Mouse (Mus musculus) heart, embryonic 14.5 days (tissue): Measurements from ENCODE around the gene Zfp750. TPM values are rescaled to one million over a fixed set of nuclear protein-coding genes. Genes with fewer than 3 reads are reported as not detected.

Experiments
- ATAC-seq: fragments of 200-750 bp; cut with Nextera tagmentation; 2 replicates; pipeline ENCODE4 v1.8.0; 2017; ENCODE audit warnings: low read depth, moderate TSS enrichment; ENCODE audit not compliant: insufficient number of reproducible peaks, insufficient read depth, low FRiP score
- H3K27ac ChIP-seq, 2 experiments: fragments of 200-500 bp in 1 of 2; fragments of 300-500 bp in 1 of 2; sonication (generic) in 1 of 2; replicated peaks in 1 of 2; 2 replicates each; pipeline ENCODE4 v1.5.1; 2012 to 2014; ENCODE audit warnings: low read depth in 2 of 2, low read length in 2 of 2, control low read depth in 1 of 2, mild to moderate bottlenecking in 1 of 2, mixed read lengths in 1 of 2; ENCODE audit not compliant: control insufficient read depth in 1 of 2, insufficient read depth in 1 of 2
- H3K27me3 ChIP-seq: fragments of 300-500 bp; sonication (generic); 2 replicates; pipeline ENCODE4 v1.6.1; 2014; ENCODE audit warnings: mild to moderate bottlenecking, low read length, control low read depth; ENCODE audit not compliant: control insufficient read depth, insufficient read depth
- H3K36me3 ChIP-seq: fragments of 300-500 bp; sonication (generic); 2 replicates; pipeline ENCODE4 v1.6.1; 2014; ENCODE audit warnings: mild to moderate bottlenecking, control low read depth, low read length, mixed read lengths; ENCODE audit not compliant: control insufficient read depth, insufficient read depth
- H3K4me1 ChIP-seq, 2 experiments: fragments of 200-500 bp in 1 of 2; fragments of 300-500 bp in 1 of 2; sonication (generic) in 1 of 2; 2 replicates each; pipeline ENCODE4 v1.6.1; 2012 to 2014; ENCODE audit warnings: low read length in 2 of 2, control low read depth in 1 of 2, mixed read lengths in 1 of 2; ENCODE audit not compliant: control insufficient read depth in 2 of 2, insufficient read depth in 2 of 2
- H3K4me2 ChIP-seq: fragments of 300-500 bp; sonication (generic); 2 replicates; pipeline ENCODE4 v1.6.1; 2014; ENCODE audit warnings: mild to moderate bottlenecking, low read length
- H3K4me3 ChIP-seq, 2 experiments: fragments of 200-500 bp in 1 of 2; fragments of 300-500 bp in 1 of 2; sonication (generic) in 1 of 2; 2 replicates each; pipeline ENCODE4 v1.5.1; 2012 to 2014; ENCODE audit warnings: low read length in 2 of 2, mild to moderate bottlenecking in 2 of 2, control low read depth in 1 of 2, low read depth in 1 of 2, moderate library complexity in 1 of 2; ENCODE audit not compliant: control insufficient read depth in 1 of 2, insufficient read depth in 1 of 2
- H3K9ac ChIP-seq: fragments of 300-500 bp; sonication (generic); 2 replicates; pipeline ENCODE4 v1.6.1; 2014; ENCODE audit warnings: mild to moderate bottlenecking, low read length
- H3K9me3 ChIP-seq: fragments of 300-500 bp; sonication (generic); 2 replicates; pipeline ENCODE4 v1.6.1; 2016; ENCODE audit warnings: low read length, control low read depth; ENCODE audit not compliant: control insufficient read depth
- WGBS: fragments of 180-500 bp; shearing (Covaris S2); extraction: QIAGEN DNeasy Blood & Tissue Kit; methylation state at CpG from one replicate; pipeline ENCODE4 v1.1.7; 2014; 5-methylcytosine and 5-hydroxymethylcytosine counted together
- polyA plus RNA-seq: library from polyadenylated mRNA; unstranded; fragments of >200 nt; fragmentation: Nextera tagmentation; extraction: Ambion mirVana; gene quantifications from 2 replicates; pipeline ENCODE4 v1.2.1, GENCODE M21; 2014

Zfp750 gene
- polyA plus RNA-seq, 1 experiment from 2014 or later = not detected

DNA sequence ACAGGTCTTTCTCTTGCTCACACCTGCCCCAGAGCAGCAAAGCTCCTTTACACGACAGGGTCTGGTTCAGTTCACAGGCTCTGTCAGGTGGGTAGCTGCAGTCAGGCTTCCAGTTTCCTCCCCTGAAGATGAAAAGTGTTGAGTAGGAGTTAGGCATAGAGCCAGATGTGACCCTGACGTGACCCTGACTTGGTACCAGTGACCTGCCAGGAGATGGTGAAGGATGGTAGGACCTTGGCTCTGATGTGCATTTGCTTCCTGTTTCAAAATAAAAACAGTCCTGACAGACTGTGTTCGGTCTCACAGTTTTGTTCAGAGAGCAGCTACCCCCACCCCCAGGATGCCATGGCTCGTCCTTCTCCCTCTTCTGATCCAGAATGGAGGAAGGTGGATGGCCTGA, 23.3 kb upstream of the Zfp750 start:
- no peak overlapping the region for H3K9ac ChIP-seq
- no peak overlapping the region for H3K4me3 ChIP-seq
- no peak overlapping the region for H3K27ac ChIP-seq
- H3K4me1 ChIP-seq = peaks cover 3 to 4% of the 10 kb centered on the region in 2 experiments; a peak in 3 of 4 replicates
- H3K27me3 ChIP-seq = no peaks in the 10 kb centered on the region
- H3K9me3 ChIP-seq = no peaks in the 10 kb centered on the region
- ATAC-seq = no peak
- no peak overlapping the region for H3K4me2 ChIP-seq
- peaks cover 15% of the 10 kb centered on the region for H3K36me3 ChIP-seq
- 87% methylated on average over 4 of the region's 4 CpGs for WGBS

DNA sequence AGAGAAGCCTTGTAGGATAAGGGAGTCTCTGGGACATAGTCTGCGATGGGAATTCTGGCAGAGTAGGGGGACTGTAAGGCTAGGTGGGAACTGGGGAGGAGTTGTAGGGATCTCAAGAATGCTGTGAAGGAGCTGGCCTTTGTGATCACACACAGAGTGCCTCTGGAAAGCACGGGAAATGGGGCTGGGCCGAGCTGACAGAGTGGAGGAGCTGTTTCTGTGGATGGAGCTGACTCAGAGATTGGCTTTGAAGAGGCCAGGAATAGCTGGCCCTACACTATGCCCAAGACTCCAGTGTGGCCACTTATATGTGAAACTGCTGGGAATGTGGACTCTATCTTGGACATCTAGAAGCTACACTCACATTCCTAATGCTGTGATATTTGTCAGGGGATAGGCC, 17.4 kb upstream of the Zfp750 start:
- H3K9me3 ChIP-seq = no peaks in the 10 kb centered on the region
- no peak overlapping the region for H3K9ac ChIP-seq
- peaks cover 8% of the 10 kb centered on the region for H3K36me3 ChIP-seq
- ATAC-seq = no peak
- no peak overlapping the region for H3K4me3 ChIP-seq
- H3K27me3 ChIP-seq = no peaks in the 10 kb centered on the region
- 9% methylated on average over 3 of the region's 3 CpGs for WGBS
- H3K4me1 ChIP-seq = peaks cover 5 to 6% of the 10 kb centered on the region in 2 experiments; a peak in 3 of 4 replicates
- no peak overlapping the region for H3K4me2 ChIP-seq
- H3K27ac ChIP-seq = peak overlapping the region in 1 of 2 experiments; percentile 18; a peak in 1 of 4 replicates

- 90% methylated on average over 3 of the region's 3 CpGs for WGBS
- Histone ChIP-seq H3K9me3 (no peaks in the 10 kb centered on the region), H3K4me3 (no peak overlapping the region), H3K27me3 (no peaks in the 10 kb centered on the region), H3K36me3 (no peaks in the 10 kb centered on the region), H3K4me1 (no peaks in the 10 kb centered on the region), H3K4me2 (no peak overlapping the region), H3K27ac (no peak overlapping the region), H3K9ac (no peak overlapping the region)
- no peak for ATAC-seq
Measured at GRCm38 (mm10) chr11:121529747-121530146, 10.6 kb upstream of the Zfp750 start.

DNA sequence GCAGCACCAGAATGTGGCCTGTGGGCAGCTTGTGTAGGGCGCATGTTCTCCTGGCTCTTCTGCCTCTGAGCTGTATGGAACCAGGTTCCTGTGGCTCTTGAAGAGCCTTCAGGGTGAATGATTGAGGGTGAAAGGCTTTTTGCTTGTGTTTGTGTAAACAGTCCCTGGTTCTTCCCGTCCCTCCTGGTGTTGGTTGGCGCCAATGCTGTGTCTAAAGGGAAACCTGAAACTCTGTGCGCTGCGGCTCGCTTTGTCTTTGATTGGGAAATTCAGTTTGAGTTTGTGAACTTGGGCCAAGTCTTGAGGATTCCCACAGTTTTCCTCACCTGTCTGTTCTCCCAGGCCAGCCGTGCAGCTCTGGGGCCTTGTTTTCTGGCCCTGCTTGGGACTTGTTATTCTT, 5.1 kb upstream of the Zfp750 start:
- Histone ChIP-seq H3K27me3 (no peaks in the 10 kb centered on the region), H3K4me3 (no peak overlapping the region), H3K27ac (no peak overlapping the region), H3K4me1 (no peaks in the 10 kb centered on the region), H3K9ac (no peak overlapping the region), H3K36me3 (no peaks in the 10 kb centered on the region), H3K9me3 (no peaks in the 10 kb centered on the region), H3K4me2 (no peak overlapping the region)
- no peak for ATAC-seq
- 94% methylated on average over 7 of the region's 7 CpGs for WGBS

DNA sequence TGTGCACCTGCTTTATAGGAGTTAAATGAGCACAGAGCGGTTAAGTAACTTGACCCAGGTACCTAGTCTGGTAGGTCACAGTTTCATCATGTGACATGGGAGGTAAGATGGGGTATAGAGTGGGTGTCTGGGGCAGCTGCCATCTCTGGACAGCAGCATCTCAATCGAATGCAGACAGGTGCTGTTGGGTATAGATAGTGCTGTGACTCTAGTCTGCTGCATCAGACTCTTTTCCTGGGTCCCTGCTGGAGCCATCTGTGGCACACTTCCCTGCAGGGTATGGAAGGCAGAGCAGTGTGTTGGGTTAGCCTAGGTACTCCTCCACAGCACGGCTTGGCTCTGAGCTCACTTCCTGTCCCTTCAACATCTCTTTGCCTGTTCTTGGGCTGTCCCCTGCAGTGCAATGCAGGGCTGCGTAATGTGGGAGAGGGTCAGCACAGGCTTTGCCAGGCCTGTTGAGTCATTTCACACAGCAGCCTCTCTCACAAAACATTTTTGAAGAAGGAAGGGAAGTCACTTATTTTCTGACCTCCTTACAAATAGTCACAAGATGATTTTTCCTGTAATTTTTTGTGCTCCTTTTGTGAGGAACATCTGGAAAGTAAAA, 3.1 kb upstream of the Zfp750 start:
- Histone ChIP-seq H3K27me3 (no peaks in the 10 kb centered on the region), H3K9ac (no peak overlapping the region), H3K9me3 (no peaks in the 10 kb centered on the region), H3K4me2 (no peak overlapping the region), H3K4me3 (no peak overlapping the region), H3K4me1 (peaks cover 2 to 11% of the 10 kb centered on the region in 2 experiments; a peak in 3 of 4 replicates), H3K27ac (no peak overlapping the region), H3K36me3 (no peaks in the 10 kb centered on the region)
- 71% methylated on average over 4 of the region's 4 CpGs for WGBS
- ATAC-seq = no peak

DNA sequence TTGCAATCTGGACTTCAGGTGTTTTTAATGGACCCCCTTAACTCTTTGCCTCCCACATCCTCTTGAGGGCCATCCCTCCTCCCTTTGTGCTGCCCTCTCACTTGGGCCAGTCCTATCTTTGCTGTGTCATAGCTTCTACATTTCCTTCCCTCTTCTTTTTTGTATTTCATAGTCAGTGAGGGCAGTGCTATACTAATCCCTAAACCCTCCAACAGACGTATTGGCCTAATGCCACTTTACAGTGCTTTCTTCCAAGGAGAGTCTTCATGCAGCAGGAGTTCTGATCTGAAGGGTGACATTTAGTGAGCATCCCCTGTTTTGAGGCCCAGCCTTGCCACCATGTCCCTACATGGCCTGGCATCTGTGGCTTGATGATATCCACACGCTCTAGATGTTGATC, 1.6 kb upstream of the Zfp750 start:
- WGBS = 78% methylated on average over 2 of the region's 2 CpGs
- Histone ChIP-seq H3K9me3 (no peaks in the 10 kb centered on the region), H3K36me3 (no peaks in the 10 kb centered on the region), H3K4me1 (peaks cover 2 to 12% of the 10 kb centered on the region in 2 experiments; a peak in 3 of 4 replicates), H3K4me2 (no peak overlapping the region), H3K4me3 (no peak overlapping the region), H3K27ac (no peak overlapping the region), H3K9ac (no peak overlapping the region), H3K27me3 (no peaks in the 10 kb centered on the region)
- no peak for ATAC-seq

GRCm38 (mm10) chr11:121519703-121520102, 570 bp upstream of the Zfp750 start:
- no peaks in the 10 kb centered on the region for H3K9me3 ChIP-seq
- H3K36me3 ChIP-seq = no peaks in the 10 kb centered on the region
- H3K4me3 ChIP-seq = no peak overlapping the region
- ATAC-seq = no peak
- no peak overlapping the region for H3K27ac ChIP-seq
- H3K4me2 ChIP-seq = no peak overlapping the region
- 78% methylated on average over 7 of the region's 7 CpGs for WGBS
- H3K27me3 ChIP-seq = no peaks in the 10 kb centered on the region
- H3K4me1 ChIP-seq = peaks cover 2 to 12% of the 10 kb centered on the region in 2 experiments; a peak in 3 of 4 replicates
- no peak overlapping the region for H3K9ac ChIP-seq
